Mouse (Mus musculus) liver, embryonic 13.5 days (tissue): ENCODE data around the gene Uba7. TPM values are rescaled to one million over a fixed set of nuclear protein-coding genes. Genes with fewer than 3 reads are reported as not detected.
A peak's percentile ranks its signal among the peaks of the same experiment; 100 is the strongest.

Source experiments
- ATAC-seq: fragments of 200-750 bp; cut with Nextera tagmentation; 2 replicates; pipeline ENCODE4 v1.8.0; 2017; ENCODE audit warnings: low read depth, mild to moderate bottlenecking, moderate number of reproducible peaks, moderate library complexity
- DNase-seq: peaks from one replicate; pipeline ENCODE4 v3.0.0; 2022
- H3K27ac ChIP-seq: fragments of 300-500 bp; sonication (generic); 2 replicates; pipeline ENCODE4 v1.5.1; 2015; ENCODE audit warnings: moderate library complexity, mild to moderate bottlenecking, inconsistent platforms
- H3K27me3 ChIP-seq: fragments of 300-500 bp; sonication (generic); 2 replicates; pipeline ENCODE4 v1.6.1; 2015; ENCODE audit warnings: mild to moderate bottlenecking, inconsistent platforms
- H3K36me3 ChIP-seq: fragments of 300-500 bp; sonication (generic); 2 replicates; pipeline ENCODE4 v1.6.1; 2015; ENCODE audit warnings: mild to moderate bottlenecking, inconsistent platforms
- H3K4me1 ChIP-seq: fragments of 300-500 bp; sonication (generic); replicated peaks from 2 replicates; pipeline ENCODE4 v1.6.1; 2015; ENCODE audit warnings: inconsistent platforms
- H3K4me2 ChIP-seq: fragments of 300-500 bp; sonication (generic); 2 replicates; pipeline ENCODE4 v1.6.1; 2015; ENCODE audit warnings: inconsistent platforms, mild to moderate bottlenecking, moderate library complexity
- H3K4me3 ChIP-seq: fragments of 300-500 bp; sonication (generic); replicated peaks from 2 replicates; pipeline ENCODE4 v1.5.1; 2015; ENCODE audit warnings: mild to moderate bottlenecking, inconsistent platforms
- H3K9ac ChIP-seq: fragments of 300-500 bp; sonication (generic); 2 replicates; pipeline ENCODE4 v1.6.1; 2015; ENCODE audit warnings: mild to moderate bottlenecking, inconsistent platforms
- H3K9me3 ChIP-seq: fragments of 300-500 bp; sonication (generic); replicated peaks from 2 replicates; pipeline ENCODE4 v1.6.1; 2016; ENCODE audit warnings: inconsistent platforms
- WGBS: fragments of 180-500 bp; shearing (Covaris S2); methylation state at CpG from one replicate; pipeline ENCODE4 v1.1.7; 2015; ENCODE audit not compliant: insufficient replicate concordance; 5-methylcytosine and 5-hydroxymethylcytosine counted together
- polyA plus RNA-seq: library from polyadenylated mRNA; unstranded; fragments of >200 nt; fragmentation: Nextera tagmentation; extraction: Ambion mirVana; gene quantifications from 2 replicates; pipeline ENCODE4 v1.2.1, GENCODE M21; 2015

The Uba7 gene
- polyA plus RNA-seq, 1 experiment from 2014 or later: 56.5 TPM

DNA sequence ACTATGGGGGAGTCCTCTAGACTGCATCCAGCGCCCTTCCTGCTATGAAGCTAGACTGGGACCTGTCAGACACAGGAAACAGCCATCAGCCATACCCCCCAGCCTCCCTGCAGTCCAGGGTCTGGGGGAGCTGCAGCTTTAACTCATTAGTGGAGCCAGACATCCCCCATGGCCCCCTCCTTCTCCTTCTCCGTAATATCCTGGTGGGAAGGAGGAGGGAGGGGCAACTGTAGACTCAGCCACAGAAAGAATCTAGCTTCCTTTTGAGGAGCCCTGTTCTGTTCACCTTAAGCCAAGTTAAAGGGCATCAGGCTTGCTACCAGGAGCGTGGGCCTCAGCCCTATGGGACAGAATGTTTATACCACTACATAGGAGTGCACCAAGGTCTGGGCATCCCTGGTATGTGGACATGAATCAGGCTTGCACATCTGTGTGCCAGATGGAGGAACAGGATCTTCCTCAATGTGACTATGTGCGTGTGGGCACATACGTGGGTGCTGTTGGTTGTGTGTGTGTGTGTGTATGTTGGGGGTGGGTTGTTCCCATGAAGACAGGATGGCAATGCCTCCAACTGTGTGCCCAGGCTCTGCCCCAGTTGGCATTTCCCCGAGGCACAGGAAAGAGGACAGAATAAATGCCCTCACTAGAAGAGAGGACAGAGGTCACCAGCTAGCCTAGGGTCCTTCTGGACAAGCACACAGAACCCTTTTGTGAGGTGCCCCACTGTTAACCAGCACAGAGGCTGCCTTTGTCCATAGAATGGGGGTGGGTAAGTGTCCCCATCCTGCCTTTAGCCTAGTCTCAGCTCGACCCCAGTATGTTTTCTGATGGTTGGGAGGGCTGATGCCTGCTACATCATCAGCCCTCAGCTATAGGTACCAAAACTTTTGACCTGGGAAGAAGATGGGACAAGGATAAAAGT is 6.6 kb downstream of the Uba7 start:
- ATAC-seq: no peak
- 23% methylated on average over 7 of the region's 7 CpGs for WGBS
- Histone ChIP-seq H3K9ac (peak overlapping the region; percentile 94), H3K36me3 (peaks cover 76% of the 10 kb centered on the region), H3K4me1 (peaks cover 96% of the 10 kb centered on the region), H3K27ac (peak overlapping the region; percentile 98), H3K4me2 (peak overlapping the region; percentile 93), H3K27me3 (no peaks in the 10 kb centered on the region), H3K4me3 (peak overlapping the region; percentile 83), H3K9me3 (no peaks in the 10 kb centered on the region)
- no peak for DNase-seq

DNA sequence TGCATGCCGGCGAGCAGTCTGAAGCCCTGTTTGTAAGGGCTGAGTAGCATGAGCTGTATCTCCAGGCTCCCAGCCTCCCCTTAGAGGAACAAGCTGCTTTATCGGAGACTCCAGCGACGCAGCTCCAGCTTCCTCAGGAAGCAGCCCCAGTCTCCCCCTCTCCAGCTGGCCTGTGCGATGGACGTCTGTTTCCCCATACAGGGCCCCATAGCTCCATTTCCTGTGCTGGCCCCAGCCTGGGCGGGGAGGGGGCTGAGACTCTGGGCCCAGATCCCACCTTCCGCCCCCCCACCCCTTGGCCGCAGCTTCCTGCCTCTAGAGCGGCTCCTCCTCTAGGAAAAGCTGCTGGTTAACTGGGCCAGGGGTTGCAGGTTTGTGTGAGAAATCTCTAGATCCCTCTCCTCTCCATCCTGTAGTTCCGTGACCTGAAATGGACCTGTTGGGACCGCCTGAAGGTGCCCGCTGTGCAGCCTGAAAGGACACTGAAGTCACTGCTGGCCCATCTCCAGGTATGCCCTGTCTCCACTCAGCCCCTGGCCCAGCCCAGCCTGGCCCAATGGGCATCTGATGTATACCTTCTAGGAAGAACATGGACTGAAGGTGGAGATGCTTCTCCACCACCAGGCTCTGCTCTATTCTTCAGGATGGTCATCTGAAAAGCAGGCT is 7.5 kb downstream of the Uba7 start, which contains the start of gene Gm20661:
Gene Gm20661, plus strand, starts transcription at position 378 of the 666 bp plus-strand sequence.
- peak within 1 kb of the TSS; percentile 98 for H3K27ac ChIP-seq
- H3K4me2 ChIP-seq: peak within 1 kb of the TSS; percentile 93
- H3K27me3 ChIP-seq: no peaks in the 10 kb centered on the region
- H3K9ac ChIP-seq: peak within 1 kb of the TSS; percentile 94
- DNase-seq (peak; percentile 87), ATAC-seq (peak; percentile 80)
- H3K4me1 ChIP-seq: peaks cover 94% of the 10 kb centered on the region
- H3K4me3 ChIP-seq: peak within 1 kb of the TSS; percentile 83
- H3K36me3 ChIP-seq: peaks cover 68% of the 10 kb centered on the region
- H3K9me3 ChIP-seq: no peaks in the 10 kb centered on the region
- 9% methylated on average over 14 of the region's 14 CpGs for WGBS

DNA sequence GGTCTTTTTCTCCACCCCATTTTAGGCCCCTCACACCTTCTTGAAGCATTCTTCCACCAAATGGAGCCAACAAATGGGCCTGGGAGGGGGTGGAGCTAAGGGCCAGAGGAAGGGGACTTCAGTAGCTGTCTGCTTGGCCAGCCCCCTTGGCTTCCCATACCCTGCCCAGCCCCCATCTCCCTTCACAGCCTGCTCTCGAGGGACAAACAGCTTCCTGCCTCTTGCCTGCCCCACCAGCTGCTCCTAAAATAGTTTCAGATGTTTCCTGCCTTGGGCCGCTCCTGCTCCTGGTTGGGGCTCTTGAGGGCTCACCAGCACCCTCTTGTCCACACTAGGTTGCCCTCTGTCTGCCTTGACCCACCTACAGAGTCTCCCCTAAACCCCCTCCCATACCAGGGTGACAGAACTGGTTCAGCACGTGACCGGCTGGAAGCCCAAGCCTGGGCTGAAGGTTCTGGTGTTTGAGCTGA is 8.2 kb downstream of the Uba7 start:
- WGBS: 11% methylated on average over 4 of the region's 4 CpGs
- H3K9me3 ChIP-seq: no peaks in the 10 kb centered on the region
- H3K4me3 ChIP-seq: peak overlapping the region; percentile 83
- no peaks in the 10 kb centered on the region for H3K27me3 ChIP-seq
- H3K27ac ChIP-seq: peak overlapping the region; percentile 98
- peaks cover 61% of the 10 kb centered on the region for H3K36me3 ChIP-seq
- no peak for ATAC-seq
- H3K4me2 ChIP-seq: peak overlapping the region; percentile 93
- H3K4me1 ChIP-seq: peaks cover 91% of the 10 kb centered on the region
- peak overlapping the region; percentile 94 for H3K9ac ChIP-seq
- peak; percentile 56 for DNase-seq

DNA sequence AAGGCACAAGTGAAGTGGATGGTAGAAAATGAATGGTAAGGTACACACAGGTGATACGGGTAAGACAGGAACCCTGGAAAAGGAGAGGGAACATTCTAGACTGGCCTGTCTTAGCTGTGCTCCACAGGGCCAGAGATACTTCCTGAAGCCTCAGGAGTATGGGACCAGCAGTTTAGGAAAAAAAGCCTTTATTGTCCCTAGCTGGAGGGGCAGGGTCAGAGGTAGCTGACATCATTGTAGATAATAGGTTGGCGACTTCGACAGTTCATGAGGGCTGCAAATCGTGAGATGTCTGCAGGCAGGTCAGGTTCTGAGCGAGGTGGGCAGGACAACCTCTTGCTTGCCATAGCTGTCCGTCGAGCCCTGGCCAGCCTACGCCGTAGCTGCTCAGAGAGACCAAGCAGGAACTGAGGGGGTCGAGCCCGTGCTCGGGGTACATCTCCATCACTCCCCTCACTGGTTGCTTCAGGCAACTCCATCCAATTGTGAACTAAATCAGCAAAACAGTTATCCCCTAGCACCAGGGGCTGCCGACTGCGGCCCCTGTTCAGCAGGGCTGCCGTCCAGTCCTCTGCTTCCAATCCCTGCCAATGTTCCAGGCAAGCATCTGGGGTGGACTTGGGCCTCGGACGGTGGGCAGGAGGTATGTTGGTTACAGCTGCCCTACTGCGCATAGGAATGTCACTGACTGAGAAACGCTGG is 8.9 kb downstream of the Uba7 start:
- no peak for DNase-seq
- WGBS: 24% methylated on average over 19 of the region's 19 CpGs
- ATAC-seq: no peak
- H3K27me3 ChIP-seq: no peaks in the 10 kb centered on the region
- H3K9ac ChIP-seq: peak overlapping the region; percentile 94
- H3K36me3 ChIP-seq: peaks cover 54% of the 10 kb centered on the region
- H3K4me3 ChIP-seq: peak overlapping the region; percentile 83
- peaks cover 83% of the 10 kb centered on the region for H3K4me1 ChIP-seq
- no peaks in the 10 kb centered on the region for H3K9me3 ChIP-seq
- H3K27ac ChIP-seq: peak overlapping the region; percentile 98
- H3K4me2 ChIP-seq: peak overlapping the region; percentile 93

DNA sequence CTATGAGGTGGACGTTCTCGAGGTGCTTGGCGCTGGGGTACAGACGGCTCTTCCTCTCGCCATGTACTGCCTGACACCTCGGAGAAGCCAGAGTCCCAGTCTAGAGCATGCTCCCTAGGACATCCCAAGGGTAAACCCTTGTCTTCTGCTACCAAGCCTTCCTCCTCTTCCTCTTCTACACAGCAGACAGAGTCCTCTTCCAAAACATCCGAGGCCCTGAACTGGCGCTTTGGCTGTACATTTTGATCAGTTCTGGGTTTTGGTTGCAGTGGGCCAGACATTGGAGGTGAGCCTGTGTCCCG is 9.4 kb downstream of the Uba7 start:
- Histone ChIP-seq H3K9ac (peak overlapping the region; percentile 94), H3K4me1 (peaks cover 81% of the 10 kb centered on the region), H3K27me3 (no peaks in the 10 kb centered on the region), H3K36me3 (peaks cover 49% of the 10 kb centered on the region), H3K4me3 (peak overlapping the region; percentile 83), H3K9me3 (no peaks in the 10 kb centered on the region), H3K27ac (peak overlapping the region; percentile 98), H3K4me2 (peak overlapping the region; percentile 93)
- no peak for DNase-seq
- WGBS: 9% methylated on average over 9 of the region's 9 CpGs
- no peak for ATAC-seq

DNA sequence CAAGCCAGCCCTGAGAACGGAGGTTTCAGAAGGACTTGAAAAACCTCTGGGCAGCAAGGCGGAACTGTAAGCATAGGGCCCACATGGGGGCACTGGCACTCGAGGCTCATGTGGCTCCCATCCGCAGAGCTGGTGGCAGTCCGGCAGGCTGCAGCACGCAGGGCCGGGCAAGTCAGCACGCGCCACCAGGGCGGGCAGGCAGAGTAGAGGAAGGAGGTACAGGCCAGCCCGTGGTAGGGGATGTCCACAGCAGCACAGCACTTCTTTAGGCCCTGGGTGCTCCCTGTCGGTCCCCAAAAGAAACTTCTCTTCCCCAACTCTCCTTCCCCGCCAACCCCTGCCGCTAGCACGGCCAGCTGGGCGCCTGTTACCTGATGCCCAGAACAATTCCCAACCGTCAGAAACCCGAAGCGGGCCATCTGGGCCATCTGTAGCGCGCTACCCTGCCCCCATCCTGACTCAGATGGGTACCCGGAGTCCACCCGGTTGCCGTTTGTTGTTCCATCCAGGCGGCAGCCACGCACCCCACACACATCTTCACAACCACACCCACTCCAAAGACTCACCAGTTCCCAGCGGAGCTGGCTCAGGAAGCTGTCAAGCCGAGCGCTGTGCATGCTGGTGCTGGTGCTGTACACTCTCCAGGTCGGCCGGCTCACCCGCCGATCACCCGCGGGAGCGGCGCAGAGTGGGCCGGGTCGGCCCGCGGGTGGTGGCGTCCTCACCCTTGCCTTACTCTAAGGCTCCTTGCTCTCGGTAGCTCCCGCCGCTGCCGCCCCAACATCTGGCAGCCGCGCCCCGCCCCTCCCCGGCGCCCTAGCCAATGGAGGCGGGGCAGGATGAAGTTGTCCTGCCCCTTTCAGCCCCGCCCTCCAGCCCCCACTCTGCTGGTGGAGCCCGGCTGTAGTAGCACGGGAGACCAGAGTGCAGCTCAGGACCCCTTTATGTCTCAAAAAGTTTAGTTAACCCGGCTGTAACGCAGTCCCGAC is 10.1 kb downstream of the Uba7 start, which contains the start of gene Inka1:
Gene Inka1, minus strand, starts transcription at position 749 of the 989 bp plus-strand sequence.
- Histone ChIP-seq H3K36me3 (peaks cover 42% of the 10 kb centered on the region), H3K27ac (peak within 1 kb of the TSS; percentile 98), H3K9me3 (no peaks in the 10 kb centered on the region), H3K27me3 (no peaks in the 10 kb centered on the region), H3K4me2 (peak within 1 kb of the TSS; percentile 93), H3K9ac (peak within 1 kb of the TSS; percentile 94), H3K4me1 (peaks cover 81% of the 10 kb centered on the region), H3K4me3 (peak within 1 kb of the TSS; percentile 83)
- under 1% methylated on average over 58 of the region's 58 CpGs for WGBS
- peak; percentile 86 for DNase-seq
- peak; percentile 75 for ATAC-seq

DNA sequence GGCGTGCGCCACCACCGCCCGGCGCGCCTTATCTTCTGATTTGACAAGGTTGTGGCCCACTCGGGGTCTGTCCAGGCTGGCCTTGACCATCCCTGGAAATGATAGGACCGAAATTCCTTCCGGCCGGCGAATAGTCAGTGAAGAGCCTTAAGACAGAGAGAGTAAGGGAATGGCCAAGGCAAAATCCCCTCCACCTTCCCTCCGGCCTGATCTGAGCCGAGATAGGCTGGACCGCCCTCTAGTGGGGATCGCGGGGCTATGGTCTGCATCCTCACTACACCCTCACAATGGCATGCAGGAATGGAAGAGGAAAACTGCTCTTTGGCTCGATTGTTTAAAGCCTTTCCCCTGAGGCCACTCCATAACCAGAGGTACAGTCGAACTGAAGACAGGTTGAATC is 11.1 kb downstream of the Uba7 start:
- Histone ChIP-seq H3K4me3 (peak overlapping the region; percentile 83), H3K4me2 (peak overlapping the region; percentile 93), H3K4me1 (peaks cover 72% of the 10 kb centered on the region), H3K27me3 (no peaks in the 10 kb centered on the region), H3K9me3 (no peaks in the 10 kb centered on the region), H3K9ac (peak overlapping the region; percentile 94), H3K36me3 (peaks cover 32% of the 10 kb centered on the region), H3K27ac (peak overlapping the region; percentile 98)
- WGBS: under 1% methylated on average over 18 of the region's 18 CpGs
- ATAC-seq: no peak
- peak; percentile 73 for DNase-seq

DNA sequence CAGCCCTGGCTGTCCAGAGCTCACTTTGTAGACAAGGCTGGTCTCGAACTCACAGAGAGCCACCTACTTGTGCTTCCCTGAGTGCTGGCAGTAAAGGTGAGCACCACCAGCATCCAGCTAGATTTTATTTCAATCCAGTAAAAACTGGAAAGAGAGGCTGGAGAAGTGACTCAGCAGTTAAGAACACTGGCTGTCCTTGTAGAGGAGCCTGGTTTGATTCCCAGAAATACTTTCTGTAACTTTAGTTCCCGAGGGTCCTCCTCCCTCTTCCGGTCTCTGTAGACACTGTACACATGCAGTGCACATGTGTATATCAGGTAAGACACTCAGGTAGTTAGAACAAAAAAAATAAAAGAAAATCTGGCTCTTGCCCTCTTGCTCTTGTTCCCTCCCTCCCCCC is 12.6 kb downstream of the Uba7 start:
- Histone ChIP-seq H3K9ac (no peak overlapping the region), H3K4me3 (no peak overlapping the region), H3K4me1 (peaks cover 56% of the 10 kb centered on the region), H3K27me3 (no peaks in the 10 kb centered on the region), H3K36me3 (peaks cover 19% of the 10 kb centered on the region), H3K9me3 (no peaks in the 10 kb centered on the region), H3K27ac (no peak overlapping the region), H3K4me2 (no peak overlapping the region)
- ATAC-seq (no peak), DNase-seq (no peak)
- 69% methylated on average over 3 of the region's 3 CpGs for WGBS

DNA sequence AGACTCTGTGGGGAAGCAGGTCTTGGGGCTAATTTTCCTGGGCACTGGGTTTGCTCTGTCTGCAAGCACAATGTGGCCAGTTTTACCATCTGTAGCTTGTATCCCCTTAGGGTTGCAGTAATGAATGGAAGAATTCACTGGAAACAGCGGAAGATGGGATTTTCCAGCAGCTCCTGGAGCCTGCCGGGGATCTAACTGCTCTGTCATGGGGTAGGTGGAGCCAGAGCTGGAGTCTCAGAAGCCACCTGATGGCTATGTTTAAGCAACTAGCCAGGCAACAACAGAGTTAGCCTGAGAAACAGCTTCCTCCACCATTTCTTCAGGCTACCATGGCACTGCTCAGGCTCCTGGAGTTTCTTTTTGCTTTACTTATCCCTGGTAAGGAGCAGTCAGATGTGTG is 16.9 kb downstream of the Uba7 start, which contains the start of gene Cdhr4:
Gene Cdhr4, plus strand, starts transcription at position 301 of the 400 bp plus-strand sequence.
- H3K4me2 ChIP-seq: no peak within 1 kb of the TSS
- DNase-seq: no peak
- no peak within 1 kb of the TSS for H3K4me3 ChIP-seq
- no peak within 1 kb of the TSS for H3K9ac ChIP-seq
- H3K27me3 ChIP-seq: no peaks in the 10 kb centered on the region
- H3K9me3 ChIP-seq: no peaks in the 10 kb centered on the region
- peaks cover 24% of the 10 kb centered on the region for H3K4me1 ChIP-seq
- no peak for ATAC-seq
- no peaks in the 10 kb centered on the region for H3K36me3 ChIP-seq
- no peak within 1 kb of the TSS for H3K27ac ChIP-seq
- WGBS: 80% methylated on average over 2 of the region's 2 CpGs

DNA sequence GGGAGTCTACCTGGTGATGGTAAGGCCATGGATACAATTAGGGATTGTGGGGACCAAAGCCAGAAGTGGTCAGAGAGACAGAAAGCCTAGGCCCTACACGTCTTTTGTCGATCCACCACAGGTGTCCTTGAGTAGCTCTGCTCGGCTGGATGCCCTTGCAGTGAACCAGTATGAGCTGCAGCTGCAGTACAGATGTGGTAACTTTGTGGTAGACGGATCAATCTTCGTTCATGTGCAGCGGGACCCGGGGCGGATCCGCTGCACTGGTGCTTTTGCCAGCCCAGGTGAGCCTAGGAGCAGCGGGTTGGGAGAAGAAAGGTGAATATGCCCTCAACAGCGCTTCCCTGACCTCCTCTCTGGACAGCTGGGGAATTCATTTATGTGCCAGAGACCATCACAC is 17.7 kb downstream of the Uba7 start:
- Histone ChIP-seq H3K4me2 (no peak overlapping the region), H3K9me3 (no peaks in the 10 kb centered on the region), H3K9ac (no peak overlapping the region), H3K4me3 (no peak overlapping the region), H3K36me3 (no peaks in the 10 kb centered on the region), H3K27ac (no peak overlapping the region), H3K4me1 (peaks cover 17% of the 10 kb centered on the region), H3K27me3 (no peaks in the 10 kb centered on the region)
- no peak for ATAC-seq
- WGBS: 82% methylated on average over 11 of the region's 11 CpGs
- DNase-seq: no peak
